Mouse (Mus musculus): Measurements from ENCODE around the gene Fras1. TPM values are rescaled to one million over a fixed set of nuclear protein-coding genes. Genes with fewer than 3 reads are reported as not detected.

Fras1 gene
- polyA plus RNA-seq, 1 experiment = 6.9 TPM

- Histone ChIP-seq H3K36me3 (ENCODE audit: control insufficient read depth, insufficient read depth, low read length, poor library complexity, severe bottlenecking) (no peaks in the 10 kb centered on the region), H3K4me1 (ENCODE audit: control insufficient read depth, insufficient read depth, low read length) (no peaks in the 10 kb centered on the region), H3K4me3 (ENCODE audit: low read depth, low read length) (no peak overlapping the region), H3K9ac (ENCODE audit: low read depth, poor library complexity, severe bottlenecking) (no peak overlapping the region), H3K9me3 (replicated peaks; ENCODE audit: control insufficient read depth, insufficient read depth, low read length, poor library complexity, severe bottlenecking) (no peaks in the 10 kb centered on the region; the same call in 1 of the 2 replicates), H3K27me3 (ENCODE audit: control insufficient read depth, insufficient read depth, low read length, poor library complexity, severe bottlenecking) (no peaks in the 10 kb centered on the region), H3K27ac (ENCODE audit: insufficient read depth, low read length) (no peak overlapping the region)
- no peak for TF ChIP-seq POLR2A (IDR thresholded peaks at IDR 0.05; ENCODE audit: insufficient read depth, low read length)
- TF ChIP-seq CTCF (IDR thresholded peaks at IDR 0.05; ENCODE audit: low read depth, low read length) = no peak
Observed at GRCm38 (mm10) chr5:96682777-96683176, 309.0 kb downstream of the Fras1 start.

- no peak overlapping the region for H3K27ac ChIP-seq (ENCODE audit: insufficient read depth, low read length)
- H3K9ac ChIP-seq (ENCODE audit: low read depth, poor library complexity, severe bottlenecking) = no peak overlapping the region
- no peak for TF ChIP-seq EP300 (IDR thresholded peaks at IDR 0.05; ENCODE audit: insufficient read depth, low read depth, low read length)
- no peak for TF ChIP-seq CTCF (IDR thresholded peaks at IDR 0.05; ENCODE audit: low read depth, low read length)
- no peak for TF ChIP-seq POLR2A (IDR thresholded peaks at IDR 0.05; ENCODE audit: insufficient read depth, low read length)
- no peaks in the 10 kb centered on the region for H3K4me1 ChIP-seq (ENCODE audit: control insufficient read depth, insufficient read depth, low read length)
- H3K4me3 ChIP-seq (ENCODE audit: low read depth, low read length) = no peak overlapping the region
- H3K9me3 ChIP-seq (replicated peaks; ENCODE audit: control insufficient read depth, insufficient read depth, low read length, poor library complexity, severe bottlenecking) = no peaks in the 10 kb centered on the region; the same call in 1 of the 2 replicates
- no peaks in the 10 kb centered on the region for H3K36me3 ChIP-seq (ENCODE audit: control insufficient read depth, insufficient read depth, low read length, poor library complexity, severe bottlenecking)
- H3K27me3 ChIP-seq (ENCODE audit: control insufficient read depth, insufficient read depth, low read length, poor library complexity, severe bottlenecking) = no peaks in the 10 kb centered on the region
Observed at GRCm38 (mm10) chr5:96688885-96689284, 315.1 kb downstream of the Fras1 start.

GRCm38 (mm10) chr5:96698972-96699371 is 325.2 kb downstream of the Fras1 start:
- Histone ChIP-seq H3K4me3 (ENCODE audit: low read depth, low read length) (no peak overlapping the region), H3K36me3 (ENCODE audit: control insufficient read depth, insufficient read depth, low read length, poor library complexity, severe bottlenecking) (no peaks in the 10 kb centered on the region), H3K9me3 (replicated peaks; ENCODE audit: control insufficient read depth, insufficient read depth, low read length, poor library complexity, severe bottlenecking) (no peaks in the 10 kb centered on the region), H3K27ac (ENCODE audit: insufficient read depth, low read length) (no peak overlapping the region), H3K9ac (ENCODE audit: low read depth, poor library complexity, severe bottlenecking) (no peak overlapping the region), H3K27me3 (ENCODE audit: control insufficient read depth, insufficient read depth, low read length, poor library complexity, severe bottlenecking) (no peaks in the 10 kb centered on the region), H3K4me1 (ENCODE audit: control insufficient read depth, insufficient read depth, low read length) (no peaks in the 10 kb centered on the region)
- TF ChIP-seq POLR2A (IDR thresholded peaks at IDR 0.05; ENCODE audit: insufficient read depth, low read length) (no peak), CTCF (IDR thresholded peaks at IDR 0.05; ENCODE audit: low read depth, low read length) (no peak), EP300 (IDR thresholded peaks at IDR 0.05; ENCODE audit: insufficient read depth, low read depth, low read length) (no peak)

- Histone ChIP-seq H3K4me1 (ENCODE audit: control insufficient read depth, insufficient read depth, low read length) (no peaks in the 10 kb centered on the region), H3K27me3 (ENCODE audit: control insufficient read depth, insufficient read depth, low read length, poor library complexity, severe bottlenecking) (no peaks in the 10 kb centered on the region), H3K27ac (ENCODE audit: insufficient read depth, low read length) (no peak overlapping the region), H3K9ac (ENCODE audit: low read depth, poor library complexity, severe bottlenecking) (no peak overlapping the region), H3K36me3 (ENCODE audit: control insufficient read depth, insufficient read depth, low read length, poor library complexity, severe bottlenecking) (no peaks in the 10 kb centered on the region), H3K9me3 (replicated peaks; ENCODE audit: control insufficient read depth, insufficient read depth, low read length, poor library complexity, severe bottlenecking) (no peaks in the 10 kb centered on the region), H3K4me3 (ENCODE audit: low read depth, low read length) (no peak overlapping the region)
- no peak for TF ChIP-seq POLR2A (IDR thresholded peaks at IDR 0.05; ENCODE audit: insufficient read depth, low read length)
Observed at GRCm38 (mm10) chr5:96702706-96703625, 329.2 kb downstream of the Fras1 start.

GRCm38 (mm10) chr5:96708515-96708914 is 334.8 kb downstream of the Fras1 start:
- Histone ChIP-seq H3K4me1 (ENCODE audit: control insufficient read depth, insufficient read depth, low read length) (no peaks in the 10 kb centered on the region), H3K4me3 (ENCODE audit: low read depth, low read length) (no peak overlapping the region), H3K36me3 (ENCODE audit: control insufficient read depth, insufficient read depth, low read length, poor library complexity, severe bottlenecking) (no peaks in the 10 kb centered on the region), H3K9ac (ENCODE audit: low read depth, poor library complexity, severe bottlenecking) (no peak overlapping the region), H3K27me3 (ENCODE audit: control insufficient read depth, insufficient read depth, low read length, poor library complexity, severe bottlenecking) (no peaks in the 10 kb centered on the region), H3K9me3 (replicated peaks; ENCODE audit: control insufficient read depth, insufficient read depth, low read length, poor library complexity, severe bottlenecking) (no peaks in the 10 kb centered on the region), H3K27ac (ENCODE audit: insufficient read depth, low read length) (no peak overlapping the region)
- TF ChIP-seq POLR2A (IDR thresholded peaks at IDR 0.05; ENCODE audit: insufficient read depth, low read length) (no peak), CTCF (IDR thresholded peaks at IDR 0.05; ENCODE audit: low read depth, low read length) (no peak), EP300 (IDR thresholded peaks at IDR 0.05; ENCODE audit: insufficient read depth, low read depth, low read length) (no peak)

- H3K4me3 ChIP-seq (ENCODE audit: low read depth, low read length) = no peak overlapping the region
- no peaks in the 10 kb centered on the region for H3K27me3 ChIP-seq (ENCODE audit: control insufficient read depth, insufficient read depth, low read length, poor library complexity, severe bottlenecking)
- H3K9ac ChIP-seq (ENCODE audit: low read depth, poor library complexity, severe bottlenecking) = no peak overlapping the region
- TF ChIP-seq EP300 (IDR thresholded peaks at IDR 0.05; ENCODE audit: insufficient read depth, low read depth, low read length) (no peak), POLR2A (IDR thresholded peaks at IDR 0.05; ENCODE audit: insufficient read depth, low read length) (no peak), CTCF (IDR thresholded peaks at IDR 0.05; ENCODE audit: low read depth, low read length) (no peak)
- H3K9me3 ChIP-seq (replicated peaks; ENCODE audit: control insufficient read depth, insufficient read depth, low read length, poor library complexity, severe bottlenecking) = peaks cover 7% of the 10 kb centered on the region; the same call in 1 of the 2 replicates
- H3K27ac ChIP-seq (ENCODE audit: insufficient read depth, low read length) = no peak overlapping the region
- H3K36me3 ChIP-seq (ENCODE audit: control insufficient read depth, insufficient read depth, low read length, poor library complexity, severe bottlenecking) = no peaks in the 10 kb centered on the region
- no peaks in the 10 kb centered on the region for H3K4me1 ChIP-seq (ENCODE audit: control insufficient read depth, insufficient read depth, low read length)
Observed at GRCm38 (mm10) chr5:96712089-96712684, 338.4 kb downstream of the Fras1 start.

Measured in ES-Bruce4 (cell line).